Mouse (Mus musculus) forebrain, embryonic 10.5 days (tissue): ENCODE measurements at regions not wholly inside any gene's neighbourhood (a gene's known extent, or its start where the extent isn't known, plus 50 kb on each side); places are given as distances from the start of the nearest gene placed in this dataset.

Experiments used
- DNase-seq: peaks from one replicate; pipeline ENCODE4 v3.0.0-alpha.2; 2017; ENCODE audit warnings: low spot score; ENCODE audit errors: extremely low spot score
- H3K27ac ChIP-seq: fragments of 300-500 bp; sonication (generic); 2 replicates; pipeline ENCODE4 v1.5.1; 2016; ENCODE audit warnings: mild to moderate bottlenecking
- H3K27me3 ChIP-seq: fragments of 300-500 bp; sonication (generic); 2 replicates; pipeline ENCODE4 v1.6.1; 2016; ENCODE audit warnings: mild to moderate bottlenecking; ENCODE audit not compliant: poor library complexity, severe bottlenecking
- H3K36me3 ChIP-seq: fragments of 300-500 bp; sonication (generic); replicated peaks from 2 replicates; pipeline ENCODE4 v1.6.1; 2016; ENCODE audit warnings: mild to moderate bottlenecking, moderate library complexity
- H3K4me1 ChIP-seq: fragments of 300-500 bp; sonication (generic); 2 replicates; pipeline ENCODE4 v1.6.1; 2016
- H3K4me3 ChIP-seq: fragments of 300-500 bp; sonication (generic); 2 replicates; pipeline ENCODE4 v1.5.1; 2016; ENCODE audit warnings: mild to moderate bottlenecking, moderate library complexity
- H3K9me3 ChIP-seq: fragments of 300-500 bp; sonication (generic); 2 replicates; pipeline ENCODE4 v1.6.1; 2016; ENCODE audit warnings: mild to moderate bottlenecking, moderate library complexity
- WGBS: fragments of 180-500 bp; shearing (Covaris S2); methylation state at CpG from one replicate; pipeline ENCODE4 v1.1.7; 2016; 5-methylcytosine and 5-hydroxymethylcytosine counted together

GRCm38 (mm10) chr4:149844971-149845370, 70.9 kb upstream of the Slc25a33 start:
- no peak overlapping the region for H3K4me3 ChIP-seq
- no peak for DNase-seq
- H3K4me1 ChIP-seq, result peaks cover 26% of the 10 kb centered on the region
- H3K9me3 ChIP-seq, result no peaks in the 10 kb centered on the region
- no peak overlapping the region for H3K27ac ChIP-seq
- 0 out of 2 replicates have a peak, but pooled peaks cover 3% of the 10 kb centered on the region for H3K27me3 ChIP-seq
- no peaks in the 10 kb centered on the region for H3K36me3 ChIP-seq
- 88% methylated on average over 10 of the region's 10 CpGs for WGBS

GRCm38 (mm10) chr4:149843736-149844135, 69.7 kb upstream of the Slc25a33 start:
- 0 out of 2 replicates have a peak, but pooled peaks cover 3% of the 10 kb centered on the region for H3K27me3 ChIP-seq
- H3K27ac ChIP-seq, result 0 out of 2 replicates have a peak overlapping the region, but pooled peaks have one; percentile 35
- H3K4me3 ChIP-seq, result no peak overlapping the region
- H3K36me3 ChIP-seq, result no peaks in the 10 kb centered on the region
- H3K9me3 ChIP-seq, result no peaks in the 10 kb centered on the region
- WGBS, result 56% methylated on average over 10 of the region's 10 CpGs
- DNase-seq, result no peak
- H3K4me1 ChIP-seq, result peaks cover 30% of the 10 kb centered on the region

GRCm38 (mm10) chr4:149842906-149843305, 68.8 kb upstream of the Slc25a33 start:
- Histone ChIP-seq H3K27ac (peak overlapping the region; percentile 51), H3K9me3 (no peaks in the 10 kb centered on the region), H3K4me1 (peaks cover 31% of the 10 kb centered on the region), H3K4me3 (no peak overlapping the region), H3K27me3 (0 out of 2 replicates have a peak, but pooled peaks cover 3% of the 10 kb centered on the region), H3K36me3 (no peaks in the 10 kb centered on the region)
- DNase-seq, result no peak
- 88% methylated on average over 7 of the region's 7 CpGs for WGBS

GRCm38 (mm10) chr4:149841856-149842255, 67.8 kb upstream of the Slc25a33 start:
- Histone ChIP-seq H3K27ac (no peak overlapping the region), H3K27me3 (0 out of 2 replicates have a peak, but pooled peaks cover 3% of the 10 kb centered on the region), H3K4me3 (no peak overlapping the region), H3K36me3 (no peaks in the 10 kb centered on the region), H3K9me3 (no peaks in the 10 kb centered on the region), H3K4me1 (peaks cover 26% of the 10 kb centered on the region)
- 63% methylated on average over 6 of the region's 6 CpGs for WGBS
- peak; percentile 35 for DNase-seq

GRCm38 (mm10) chr4:149840511-149841292, 66.6 kb upstream of the Slc25a33 start:
- Histone ChIP-seq H3K9me3 (no peaks in the 10 kb centered on the region), H3K27me3 (0 out of 2 replicates have a peak, but pooled peaks cover 3% of the 10 kb centered on the region), H3K4me1 (peaks cover 21% of the 10 kb centered on the region), H3K27ac (peak overlapping the region; percentile 51; the same call in 1 of the 2 replicates), H3K36me3 (no peaks in the 10 kb centered on the region), H3K4me3 (no peak overlapping the region)
- DNase-seq, result no peak
- WGBS, result 73% methylated on average over 12 of the region's 12 CpGs

GRCm38 (mm10) chr4:149838682-149839081, 64.6 kb upstream of the Slc25a33 start:
- Histone ChIP-seq H3K27ac (no peak overlapping the region), H3K4me1 (peaks cover 14% of the 10 kb centered on the region), H3K36me3 (no peaks in the 10 kb centered on the region), H3K4me3 (no peak overlapping the region), H3K9me3 (no peaks in the 10 kb centered on the region), H3K27me3 (0 out of 2 replicates have a peak, but pooled peaks cover 3% of the 10 kb centered on the region)
- WGBS, result 25% methylated on average over 3 of the region's 3 CpGs
- no peak for DNase-seq

GRCm38 (mm10) chr4:149834646-149835156, 60.6 kb upstream of the Slc25a33 start:
- Histone ChIP-seq H3K9me3 (no peaks in the 10 kb centered on the region), H3K4me1 (peaks cover 13% of the 10 kb centered on the region), H3K27ac (no peak overlapping the region), H3K36me3 (no peaks in the 10 kb centered on the region), H3K27me3 (no peaks in the 10 kb centered on the region), H3K4me3 (no peak overlapping the region)
- 89% methylated on average over 9 of the region's 9 CpGs for WGBS
- DNase-seq, result no peak

GRCm38 (mm10) chr4:149832446-149833101, 58.5 kb upstream of the Slc25a33 start:
- WGBS, result 67% methylated on average over 10 of the region's 10 CpGs
- DNase-seq, result no peak

GRCm38 (mm10) chr4:149830551-149831192, 56.6 kb upstream of the Slc25a33 start:
- H3K27me3 ChIP-seq, result no peaks in the 10 kb centered on the region
- no peak for DNase-seq
- 86% methylated on average over 20 of the region's 20 CpGs for WGBS
- H3K27ac ChIP-seq, result no peak overlapping the region; the same call in 1 of the 2 replicates
- H3K4me1 ChIP-seq, result peaks cover 7% of the 10 kb centered on the region
- H3K36me3 ChIP-seq, result no peaks in the 10 kb centered on the region
- H3K4me3 ChIP-seq, result no peak overlapping the region
- H3K9me3 ChIP-seq, result no peaks in the 10 kb centered on the region; the same call in 1 of the 2 replicates

More at GRCm38 (mm10) chr4:149832446-149833101, 58.5 kb upstream of the Slc25a33 start:
- Histone ChIP-seq H3K9me3 (no peaks in the 10 kb centered on the region; the same call in 1 of the 2 replicates), H3K27ac (peak overlapping the region; percentile 0; the same call in 1 of the 2 replicates), H3K4me1 (peaks cover 7% of the 10 kb centered on the region), H3K27me3 (no peaks in the 10 kb centered on the region), H3K4me3 (no peak overlapping the region), H3K36me3 (no peaks in the 10 kb centered on the region)

- Histone ChIP-seq H3K4me3 (no peak overlapping the region), H3K4me1 (peaks cover 7% of the 10 kb centered on the region), H3K9me3 (no peaks in the 10 kb centered on the region; the same call in 1 of the 2 replicates), H3K27ac (no peak overlapping the region), H3K36me3 (no peaks in the 10 kb centered on the region), H3K27me3 (no peaks in the 10 kb centered on the region)
- no peak for DNase-seq
- WGBS, result 95% methylated on average over 4 of the region's 4 CpGs
Observed at GRCm38 (mm10) chr4:149829964-149830363, 55.9 kb upstream of the Slc25a33 start.

- Histone ChIP-seq H3K36me3 (no peaks in the 10 kb centered on the region), H3K4me1 (peaks cover 15% of the 10 kb centered on the region), H3K4me3 (no peak overlapping the region), H3K9me3 (no peaks in the 10 kb centered on the region; the same call in 1 of the 2 replicates), H3K27ac (no peak overlapping the region), H3K27me3 (no peaks in the 10 kb centered on the region)
- no peak for DNase-seq
- 93% methylated on average over 4 of the region's 4 CpGs for WGBS
Observed at GRCm38 (mm10) chr4:149827784-149828183, 53.7 kb upstream of the Slc25a33 start.
